Mouse (Mus musculus) cerebellum, adult 2 months (tissue): ENCODE measurements around the gene Dtx4. TPM values are rescaled to one million over a fixed set of nuclear protein-coding genes. Genes with fewer than 3 reads are reported as not detected.

Experiments used
- DNase-seq, 2 experiments: peaks; one replicate each; pipeline ENCODE4 v3.0.0; 2021
- H3K27ac ChIP-seq: fragments of 200-500 bp; 2 replicates; pipeline ENCODE4 v1.5.1; 2012; ENCODE audit warnings: low read length, control low read depth, inconsistent platforms; ENCODE audit not compliant: insufficient read depth
- H3K27me3 ChIP-seq: fragments of 200-500 bp; 2 replicates; pipeline ENCODE4 v1.6.1; 2012; ENCODE audit warnings: inconsistent platforms, mild to moderate bottlenecking, low read length, moderate library complexity; ENCODE audit not compliant: control insufficient read depth, insufficient read depth
- H3K4me1 ChIP-seq: fragments of 200-500 bp; 2 replicates; pipeline ENCODE4 v1.6.1; 2011; ENCODE audit warnings: low read length; ENCODE audit not compliant: control insufficient read depth, insufficient read depth
- H3K4me3 ChIP-seq: fragments of 200-500 bp; replicated peaks from 2 replicates; pipeline ENCODE3; 2011; ENCODE audit warnings: mild to moderate bottlenecking, low read depth, low read length, control low read depth; ENCODE audit not compliant: insufficient read depth
- CTCF ChIP-seq: fragments of 200-500 bp; IDR thresholded peaks from 2 replicates; pipeline ENCODE4 v1.5.1; 2011; ENCODE audit warnings: low read depth, mild to moderate bottlenecking, control low read depth, low read length, moderate library complexity, borderline replicate concordance; ENCODE audit not compliant: insufficient read depth
- POLR2A ChIP-seq: fragments of 200-500 bp; IDR thresholded peaks from 2 replicates; pipeline ENCODE4 v1.6.1; 2011; ENCODE audit warnings: low read length, control low read depth, borderline replicate concordance; ENCODE audit not compliant: insufficient read depth
- WGBS: fragments of 180-500 bp; shearing (Covaris S2); methylation state at CpG from one replicate; pipeline ENCODE4 v1.1.7; 2018; 5-methylcytosine and 5-hydroxymethylcytosine counted together
- polyA plus RNA-seq: library from polyadenylated mRNA; depleted of rRNA; stranded (reverse); fragments of >200 nt; gene quantifications from 2 replicates; pipeline ENCODE4 v1.2.3, GENCODE M21; 2012

The Dtx4 gene
- polyA plus RNA-seq, 1 experiment, result 11.4 TPM

DNA sequence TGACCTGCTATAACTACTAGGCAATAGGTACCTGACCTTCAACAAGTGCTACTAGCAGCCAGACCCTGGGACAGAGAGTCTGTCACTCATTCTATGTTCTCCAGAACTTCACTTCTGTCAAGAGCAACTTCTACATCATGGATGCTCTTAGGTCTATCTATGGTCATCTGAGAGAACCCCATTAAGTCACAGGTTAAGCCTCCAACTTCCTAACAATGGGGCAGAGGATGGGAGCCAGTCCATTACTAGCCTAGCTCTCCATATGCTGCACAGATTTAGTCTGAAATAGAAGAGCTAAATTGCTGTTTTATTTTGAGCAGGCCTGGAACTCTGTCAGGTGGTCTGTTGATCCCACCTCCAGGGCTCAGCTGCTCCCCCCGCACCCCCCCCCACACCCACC is 2.3 kb downstream of the Dtx4 start:
- TF ChIP-seq POLR2A, result no peak
- TF ChIP-seq CTCF, result no peak
- 15% methylated on average over 1 of the region's 1 CpGs for WGBS
- DNase-seq, result no peak
- Histone ChIP-seq H3K27ac (no peak overlapping the region), H3K4me1 (no peaks in the 10 kb centered on the region), H3K4me3 (no peak overlapping the region), H3K27me3 (no peaks in the 10 kb centered on the region)

GRCm38 (mm10) chr19:12498321-12498720 is 2.9 kb downstream of the Dtx4 start:
- Histone ChIP-seq H3K27me3 (no peaks in the 10 kb centered on the region), H3K27ac (no peak overlapping the region), H3K4me1 (no peaks in the 10 kb centered on the region), H3K4me3 (no peak overlapping the region)
- DNase-seq, result no peak
- TF ChIP-seq POLR2A (no peak), CTCF (no peak)
- WGBS, result 59% methylated on average over 4 of the region's 4 CpGs

DNA sequence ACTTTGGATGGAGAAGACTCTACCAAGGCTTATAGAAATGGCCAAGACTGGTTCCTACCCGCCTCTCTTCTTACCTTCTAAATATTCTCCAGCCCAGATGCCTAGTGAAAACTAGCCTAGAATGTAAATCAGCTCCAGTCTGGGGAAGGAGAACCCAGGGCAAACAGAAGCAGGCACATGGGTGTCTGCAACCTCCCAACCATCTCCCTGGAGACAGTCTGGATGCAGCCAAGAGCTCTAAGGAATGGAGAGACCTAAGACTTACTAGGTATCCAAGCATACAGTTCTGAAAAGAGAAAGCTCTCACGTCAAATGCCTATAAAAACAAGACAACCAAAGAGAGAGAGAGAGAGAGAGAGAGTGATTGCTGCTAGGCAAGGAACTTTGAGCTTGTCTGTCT is 3.3 kb downstream of the Dtx4 start:
- no peaks in the 10 kb centered on the region for H3K27me3 ChIP-seq
- no peaks in the 10 kb centered on the region for H3K4me1 ChIP-seq
- no peak overlapping the region for H3K4me3 ChIP-seq
- TF ChIP-seq POLR2A (no peak), CTCF (no peak)
- H3K27ac ChIP-seq, result no peak overlapping the region
- 70% methylated on average over 2 of the region's 2 CpGs for WGBS
- no peak for DNase-seq

DNA sequence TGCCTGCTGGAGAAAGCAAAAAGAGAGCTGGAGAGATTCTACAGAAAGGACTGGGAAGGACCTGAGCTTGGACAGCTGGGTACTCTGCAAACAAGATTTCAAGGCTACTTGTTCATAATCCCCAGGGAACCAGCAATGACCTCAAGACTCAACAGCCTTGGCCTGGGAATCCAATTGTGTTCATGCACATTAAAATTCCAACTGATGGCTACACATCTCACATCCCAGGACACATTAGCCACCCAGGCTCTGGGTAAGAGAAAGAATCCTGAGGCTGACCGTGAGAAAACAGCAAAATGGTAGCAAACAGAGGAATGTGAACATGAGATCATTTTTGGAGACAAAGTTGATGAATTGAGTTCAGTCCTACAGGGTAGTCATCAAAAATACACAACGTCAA is 5.0 kb downstream of the Dtx4 start:
- Histone ChIP-seq H3K27me3 (no peaks in the 10 kb centered on the region), H3K4me3 (no peak overlapping the region), H3K4me1 (peaks cover 3% of the 10 kb centered on the region; the same call in 1 of the 2 replicates), H3K27ac (no peak overlapping the region)
- DNase-seq, result no peak
- 52% methylated on average over 2 of the region's 2 CpGs for WGBS
- TF ChIP-seq CTCF, result no peak
- no peak for TF ChIP-seq POLR2A

- Histone ChIP-seq H3K27ac (no peak overlapping the region), H3K27me3 (no peaks in the 10 kb centered on the region), H3K4me1 (peaks cover 3% of the 10 kb centered on the region; the same call in 1 of the 2 replicates), H3K4me3 (no peak overlapping the region)
- no peak for TF ChIP-seq CTCF
- no peak for TF ChIP-seq POLR2A
- no peak for DNase-seq
- WGBS, result 44% methylated on average over 3 of the region's 3 CpGs
These were observed 6.2 kb downstream of the Dtx4 start for GRCm38 (mm10) chr19:12494972-12495535.

GRCm38 (mm10) chr19:12494187-12494458 is 7.1 kb downstream of the Dtx4 start:
- WGBS, result 48% methylated on average over 4 of the region's 4 CpGs
- no peaks in the 10 kb centered on the region for H3K27me3 ChIP-seq
- no peak overlapping the region for H3K27ac ChIP-seq
- H3K4me3 ChIP-seq, result no peak overlapping the region
- no peak for DNase-seq
- H3K4me1 ChIP-seq, result peaks cover 3% of the 10 kb centered on the region; the same call in 1 of the 2 replicates
- no peak for TF ChIP-seq POLR2A

DNA sequence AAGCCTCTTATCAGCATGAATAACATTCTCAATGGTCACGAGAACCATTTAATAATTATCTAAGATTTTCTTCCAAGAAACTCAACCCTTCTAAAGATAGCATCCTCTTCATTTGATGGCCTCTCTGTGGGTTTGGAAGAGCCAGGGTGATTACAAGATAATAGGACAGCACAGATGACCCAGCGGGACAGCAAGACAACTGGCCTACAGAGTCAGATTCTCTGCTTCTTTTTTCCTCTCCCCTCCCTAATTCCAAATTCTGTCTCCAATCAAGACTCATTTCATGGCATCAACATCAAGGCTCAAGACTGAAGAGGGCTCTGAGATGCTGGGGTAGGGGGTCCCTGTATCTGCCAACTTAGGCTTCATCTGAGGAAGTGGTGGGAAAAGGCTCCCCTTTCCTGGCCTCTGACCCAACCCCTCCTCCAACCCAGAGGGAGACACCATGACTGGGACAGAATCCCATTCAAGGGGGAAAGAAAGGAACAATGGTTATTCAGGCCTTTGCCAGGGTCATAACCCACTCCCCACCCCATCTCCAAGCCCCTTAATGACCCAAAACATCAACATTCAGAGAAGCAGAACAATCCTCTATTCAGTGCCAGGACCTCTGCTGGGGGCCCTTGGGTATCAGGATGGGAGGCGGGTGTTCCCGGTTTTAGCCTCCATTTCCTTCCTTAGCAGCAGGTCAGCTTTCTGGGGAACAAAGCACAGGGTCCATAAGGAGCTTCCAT is 7.6 kb downstream of the Dtx4 start:
- H3K27me3 ChIP-seq, result no peaks in the 10 kb centered on the region
- no peak overlapping the region for H3K4me3 ChIP-seq
- TF ChIP-seq CTCF (no peak), POLR2A (no peak)
- no peak overlapping the region for H3K27ac ChIP-seq
- peaks cover 3% of the 10 kb centered on the region; the same call in 1 of the 2 replicates for H3K4me1 ChIP-seq
- WGBS, result 64% methylated on average over 4 of the region's 4 CpGs
- DNase-seq, result no peak

- no peak for TF ChIP-seq POLR2A
- TF ChIP-seq CTCF, result no peak
- peaks cover 10% of the 10 kb centered on the region for H3K4me1 ChIP-seq
- H3K27me3 ChIP-seq, result no peaks in the 10 kb centered on the region
- H3K27ac ChIP-seq, result no peak overlapping the region
- WGBS, result 42% methylated on average over 7 of the region's 7 CpGs
- H3K4me3 ChIP-seq, result no peak overlapping the region
- DNase-seq, result no peak
These were observed 9.6 kb downstream of the Dtx4 start for GRCm38 (mm10) chr19:12491636-12492035.
